Mouse (Mus musculus): Measurements from ENCODE around the gene Etfdh.
A peak's percentile ranks its signal among the peaks of the same experiment; 100 is the strongest.

The Etfdh gene

DNA sequence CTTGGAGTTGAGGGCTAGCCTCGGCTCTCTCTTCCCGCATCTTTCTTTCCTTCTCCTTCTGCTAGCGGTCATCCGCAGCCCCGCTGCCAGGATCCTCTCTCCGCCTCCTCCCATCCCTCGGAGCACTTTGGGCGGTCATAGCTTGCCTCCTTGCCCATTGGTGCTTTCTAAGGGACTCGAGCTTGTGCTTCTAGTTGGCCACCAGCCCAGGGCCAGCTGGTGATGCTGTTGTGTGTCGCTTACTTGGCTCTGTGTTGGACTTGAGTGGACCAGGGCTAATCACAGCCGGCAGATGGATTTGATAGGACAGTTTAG lies at the start of gene Etfdh:
Gene Etfdh (minus strand): TSS at position 85 of the 315 bp plus-strand sequence.
- no peak for DNase-seq (ENCODE audit: low read depth)

GRCm38 (mm10) chr3:79676411-79676810 lies 47.1 kb upstream of the Etfdh start:
- DNase-seq (ENCODE audit: low read depth): no peak

GRCm38 (mm10) chr3:79674641-79675040 lies 45.3 kb upstream of the Etfdh start:
- no peak for DNase-seq (ENCODE audit: low read depth)

GRCm38 (mm10) chr3:79673082-79673481 lies 43.8 kb upstream of the Etfdh start:
- DNase-seq (ENCODE audit: low read depth): peak; percentile 76

DNA sequence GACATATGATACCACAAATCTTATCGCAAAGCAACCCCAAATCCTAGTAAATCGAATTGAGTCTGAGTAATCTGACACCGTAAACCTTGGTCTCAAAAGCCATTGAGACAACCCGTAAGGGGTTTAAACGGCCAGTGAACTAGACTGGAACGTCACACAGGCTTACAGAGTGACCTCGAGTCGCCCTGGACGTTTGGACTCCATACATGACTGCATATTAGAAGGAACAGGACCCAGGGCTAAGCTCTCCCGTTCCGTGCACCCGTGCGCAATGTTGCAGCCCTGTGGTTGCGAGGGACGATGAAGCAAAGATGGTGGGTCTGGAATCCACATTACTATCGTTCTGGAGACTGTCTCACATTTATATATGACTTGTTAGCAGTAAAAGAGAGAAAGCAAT lies 42.9 kb upstream of the Etfdh start:
- no peak for DNase-seq (ENCODE audit: low read depth)

- DNase-seq (ENCODE audit: low read depth): no peak
Observed at GRCm38 (mm10) chr3:79670556-79670955, 41.3 kb upstream of the Etfdh start.

DNA sequence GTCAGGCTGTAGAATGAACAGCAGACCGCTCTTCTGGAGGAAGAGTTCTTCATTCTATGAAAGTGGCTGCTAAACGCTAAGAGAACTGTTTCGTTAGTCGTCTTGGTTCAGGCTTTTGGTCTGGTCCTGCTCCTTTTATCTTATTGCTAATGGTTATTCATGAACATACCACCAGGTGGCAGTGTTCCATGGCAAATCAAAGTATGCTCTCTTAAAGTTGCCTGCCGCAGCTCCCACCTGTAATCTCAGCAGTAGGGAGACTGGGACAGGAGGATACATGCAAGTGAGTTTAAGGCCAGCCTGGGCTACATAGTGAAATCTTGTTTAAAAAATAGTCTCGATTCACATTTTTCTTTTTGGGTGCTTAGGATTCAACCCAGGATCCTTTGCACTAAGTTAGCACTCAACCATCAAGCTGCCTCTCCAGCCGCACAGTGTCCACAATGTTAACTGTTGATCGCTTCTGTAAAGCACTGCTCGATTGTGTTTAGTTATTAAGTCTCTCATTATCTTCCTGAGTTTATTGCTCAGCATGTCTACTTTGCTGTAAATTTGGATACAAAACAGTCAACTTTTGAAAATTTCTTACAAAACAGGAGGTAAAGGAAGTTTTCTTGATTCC lies 35.6 kb upstream of the Etfdh start:
- peak; percentile 77 for DNase-seq (ENCODE audit: low read depth)

DNA sequence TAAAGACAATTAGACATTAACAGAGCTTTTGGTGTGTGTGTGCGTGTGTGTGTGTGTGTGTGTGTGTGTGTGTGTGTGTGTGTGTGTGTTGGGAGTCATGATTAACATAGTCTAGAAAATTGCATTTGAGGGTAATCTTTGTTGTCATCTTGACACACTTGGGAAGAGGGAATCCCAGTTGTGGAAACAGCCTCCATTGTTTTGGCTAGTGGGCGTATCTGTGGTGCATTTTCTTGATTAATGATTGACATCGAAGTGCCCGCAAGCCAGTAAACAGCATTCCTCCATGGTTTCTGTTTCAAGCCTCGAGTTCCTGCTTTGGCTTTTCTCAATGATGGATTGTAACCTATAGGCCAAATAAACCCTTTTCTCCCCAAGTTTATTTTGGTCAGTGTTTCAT lies 27.4 kb upstream of the Etfdh start:
- no peak for DNase-seq (ENCODE audit: low read depth)

DNA sequence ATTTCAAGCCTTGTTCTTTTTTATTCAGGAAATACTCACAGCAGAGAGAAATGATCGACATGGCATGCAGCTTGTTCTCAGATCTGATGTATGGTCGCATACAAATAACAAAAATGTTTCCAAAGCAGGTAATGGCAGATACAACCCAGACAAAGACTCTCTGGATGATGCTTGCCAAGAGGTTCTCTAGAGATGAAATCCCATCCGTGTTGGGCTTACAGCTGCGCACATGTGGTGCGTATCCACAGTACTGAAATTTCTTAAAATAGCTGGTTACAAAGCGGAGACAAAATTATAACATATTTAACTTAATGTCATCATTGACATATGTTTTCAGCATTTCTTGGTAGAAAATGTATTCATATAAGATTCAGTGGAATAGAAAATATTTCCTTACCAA lies 22.8 kb upstream of the Etfdh start:
- no peak for DNase-seq (ENCODE audit: low read depth)

- DNase-seq (ENCODE audit: low read depth): peak; percentile 100
Observed at GRCm38 (mm10) chr3:79628561-79629415, 512 bp downstream of the Etfdh start, which contains the start of gene 4930579G24Rik. Gene 4930579G24Rik (plus strand): TSS chr3:79629079.

- peak; percentile 76 for DNase-seq (ENCODE audit: low read depth)
Observed at GRCm38 (mm10) chr3:79628182-79628560, 1.1 kb downstream of the Etfdh start.

GRCm38 (mm10) chr3:79627484-79628181 lies 1.7 kb downstream of the Etfdh start:
- peak; percentile 63 for DNase-seq (ENCODE audit: low read depth)

- no peak for DNase-seq (ENCODE audit: low read depth)
Observed at GRCm38 (mm10) chr3:79609886-79610285, 19.4 kb downstream of the Etfdh start.

GRCm38 (mm10) chr3:79595468-79595867 lies 33.8 kb downstream of the Etfdh start:
- DNase-seq (ENCODE audit: low read depth): no peak

GRCm38 (mm10) chr3:79591793-79592471 lies 37.4 kb downstream of the Etfdh start:
- DNase-seq (ENCODE audit: low read depth): peak; percentile 37

- peak; percentile 92 for DNase-seq (ENCODE audit: low read depth)
Observed at GRCm38 (mm10) chr3:79590863-79591792, 38.2 kb downstream of the Etfdh start, which contains the start of gene Ppid. Gene Ppid (plus strand): TSS chr3:79591342.

GRCm38 (mm10) chr3:79589671-79590070 lies 39.6 kb downstream of the Etfdh start:
- DNase-seq (ENCODE audit: low read depth): no peak

DNA sequence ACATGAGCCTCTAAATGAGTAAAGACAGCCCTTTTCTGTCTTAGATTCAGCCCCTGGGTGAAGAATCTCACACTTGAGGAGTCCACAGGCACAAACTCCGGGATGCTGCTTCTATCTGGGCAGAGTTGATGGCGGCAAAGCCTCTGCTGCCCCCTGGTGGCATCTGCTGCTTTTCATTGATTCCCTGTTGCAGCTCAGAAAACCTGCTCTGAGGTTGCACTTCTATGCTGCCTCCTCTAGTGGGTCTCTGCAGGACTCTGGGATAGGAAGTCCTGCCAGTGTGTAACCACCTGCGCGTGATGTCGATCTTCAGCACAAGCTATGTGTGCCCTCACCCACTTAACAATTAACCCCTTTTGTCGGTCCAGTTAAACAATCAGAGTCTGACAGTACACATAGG lies 42.5 kb downstream of the Etfdh start:
- DNase-seq (ENCODE audit: low read depth): peak; percentile 94

DNA sequence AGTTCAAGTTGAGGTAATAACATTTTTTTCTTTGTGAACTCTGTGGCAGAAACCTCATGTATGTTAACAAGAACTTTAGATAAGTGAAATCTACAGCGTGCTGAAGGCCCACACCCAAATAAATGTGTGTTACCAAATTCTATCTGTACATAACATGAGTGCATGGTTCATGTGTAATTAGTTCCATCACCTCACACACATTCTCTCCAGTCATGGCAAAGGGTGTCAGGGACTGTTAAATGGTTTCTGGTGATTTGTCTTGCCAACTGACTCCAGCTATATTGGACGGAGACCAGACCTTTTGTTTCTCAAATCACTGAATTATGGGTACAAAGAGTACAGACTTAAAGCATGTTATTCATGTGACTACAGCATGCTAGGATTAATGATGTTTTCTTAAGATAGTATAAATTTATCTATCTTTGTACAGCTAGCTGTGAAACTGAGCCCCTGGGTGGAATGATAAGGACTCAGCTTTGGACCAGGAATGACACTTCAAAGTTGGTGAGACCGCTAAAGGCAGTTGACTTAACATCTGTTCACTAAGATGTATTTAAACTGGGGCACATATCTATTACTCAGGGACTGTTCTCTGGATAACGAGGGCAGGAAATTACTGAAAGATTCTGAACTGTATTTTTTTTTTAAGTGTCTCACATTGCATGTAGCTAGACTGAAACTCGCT lies 49.3 kb downstream of the Etfdh start:
- DNase-seq (ENCODE audit: low read depth): no peak

- no peak for DNase-seq (ENCODE audit: low read depth)
Observed at GRCm38 (mm10) chr3:79578164-79578563, 51.1 kb downstream of the Etfdh start.

GRCm38 (mm10) chr3:79577606-79578005 lies 51.7 kb downstream of the Etfdh start:
- no peak for DNase-seq (ENCODE audit: low read depth)

All from induced T-regulatory cell, adult 2 months (primary cell).